Mouse (Mus musculus): ENCODE data around the gene Arrdc2. TPM values are rescaled to one million over a fixed set of nuclear protein-coding genes. Genes with fewer than 3 reads are reported as not detected.

Arrdc2 gene
- polyA plus RNA-seq, 1 experiment from 2014 or later: 8.1 TPM

GRCm38 (mm10) chr8:70845108-70845507, 5.6 kb upstream of the Arrdc2 start:
- Histone ChIP-seq H3K9ac (no peak overlapping the region), H3K9me3 (no peaks in the 10 kb centered on the region), H3K4me3 (no peak overlapping the region), H3K36me3 (replicated peaks) (no peaks in the 10 kb centered on the region), H3K4me1 (peaks cover 8% of the 10 kb centered on the region), H3K27ac (no peak overlapping the region), H3K4me2 (no peak overlapping the region), H3K27me3 (replicated peaks) (no peaks in the 10 kb centered on the region)
- WGBS: 46% methylated on average over 5 of the region's 5 CpGs
- ATAC-seq (replicated peaks): no peak

GRCm38 (mm10) chr8:70844523-70844922, 5.0 kb upstream of the Arrdc2 start:
- no peak for ATAC-seq (replicated peaks)
- H3K36me3 ChIP-seq (replicated peaks): no peaks in the 10 kb centered on the region
- no peaks in the 10 kb centered on the region for H3K9me3 ChIP-seq
- H3K4me3 ChIP-seq: no peak overlapping the region
- H3K27me3 ChIP-seq (replicated peaks): no peaks in the 10 kb centered on the region
- H3K27ac ChIP-seq: 0 out of 2 replicates have a peak overlapping the region, but pooled peaks have one; percentile 30
- peaks cover 11% of the 10 kb centered on the region for H3K4me1 ChIP-seq
- no peak overlapping the region for H3K9ac ChIP-seq
- H3K4me2 ChIP-seq: no peak overlapping the region
- WGBS: 4% methylated on average over 6 of the region's 6 CpGs

- no peak overlapping the region for H3K27ac ChIP-seq
- ATAC-seq (replicated peaks): no peak
- no peak overlapping the region for H3K9ac ChIP-seq
- H3K9me3 ChIP-seq: no peaks in the 10 kb centered on the region
- H3K36me3 ChIP-seq (replicated peaks): no peaks in the 10 kb centered on the region
- peaks cover 13% of the 10 kb centered on the region for H3K4me1 ChIP-seq
- 83% methylated on average over 8 of the region's 8 CpGs for WGBS
- H3K4me2 ChIP-seq: no peak overlapping the region
- no peaks in the 10 kb centered on the region for H3K27me3 ChIP-seq (replicated peaks)
- no peak overlapping the region for H3K4me3 ChIP-seq
These were observed 4.4 kb upstream of the Arrdc2 start for GRCm38 (mm10) chr8:70843941-70844340.

GRCm38 (mm10) chr8:70843214-70843773, 3.8 kb upstream of the Arrdc2 start:
- whole genome bisulfite sequencing: 83% methylated on average over 5 of the region's 5 CpGs
- Histone ChIP-seq H3K4me2 (no peak overlapping the region), H3K9ac (no peak overlapping the region), H3K27ac (no peak overlapping the region), H3K9me3 (no peaks in the 10 kb centered on the region), H3K4me3 (no peak overlapping the region), H3K4me1 (peaks cover 19% of the 10 kb centered on the region), H3K27me3 (replicated peaks) (no peaks in the 10 kb centered on the region), H3K36me3 (replicated peaks) (no peaks in the 10 kb centered on the region)
- ATAC-seq (replicated peaks): no peak

- Histone ChIP-seq H3K27ac (no peak overlapping the region), H3K9me3 (no peaks in the 10 kb centered on the region), H3K4me1 (peaks cover 20% of the 10 kb centered on the region), H3K4me2 (no peak overlapping the region), H3K9ac (no peak overlapping the region), H3K36me3 (replicated peaks) (no peaks in the 10 kb centered on the region), H3K27me3 (replicated peaks) (no peaks in the 10 kb centered on the region), H3K4me3 (no peak overlapping the region)
- WGBS: 74% methylated on average over 25 of the region's 25 CpGs
- ATAC-seq (replicated peaks): no peak
These were observed 3.0 kb upstream of the Arrdc2 start for GRCm38 (mm10) chr8:70842484-70842883.

- Histone ChIP-seq H3K27me3 (replicated peaks) (no peaks in the 10 kb centered on the region), H3K36me3 (replicated peaks) (no peaks in the 10 kb centered on the region), H3K4me3 (no peak overlapping the region), H3K27ac (0 out of 2 replicates have a peak overlapping the region, but pooled peaks have one; percentile 93), H3K9ac (no peak overlapping the region), H3K9me3 (no peaks in the 10 kb centered on the region), H3K4me1 (peaks cover 20% of the 10 kb centered on the region), H3K4me2 (no peak overlapping the region)
- 40% methylated on average over 22 of the region's 22 CpGs for WGBS
- no peak; the same call in 1 of the 2 replicates for ATAC-seq (replicated peaks)
These were observed 1.9 kb upstream of the Arrdc2 start for GRCm38 (mm10) chr8:70841147-70842072.

GRCm38 (mm10) chr8:70840590-70840989, 1.1 kb upstream of the Arrdc2 start:
- Histone ChIP-seq H3K9ac (no peak overlapping the region), H3K27me3 (replicated peaks) (no peaks in the 10 kb centered on the region), H3K27ac (0 out of 2 replicates have a peak overlapping the region, but pooled peaks have one; percentile 93), H3K4me1 (peaks cover 20% of the 10 kb centered on the region), H3K4me2 (no peak overlapping the region), H3K9me3 (no peaks in the 10 kb centered on the region), H3K4me3 (no peak overlapping the region), H3K36me3 (replicated peaks) (no peaks in the 10 kb centered on the region)
- WGBS: 53% methylated on average over 10 of the region's 10 CpGs
- ATAC-seq (replicated peaks): no peak

- Histone ChIP-seq H3K4me1 (peaks cover 20% of the 10 kb centered on the region), H3K36me3 (replicated peaks) (no peaks in the 10 kb centered on the region), H3K9ac (peak overlapping the region; percentile 67), H3K4me3 (peak overlapping the region; percentile 72), H3K4me2 (peak overlapping the region; percentile 84), H3K27me3 (replicated peaks) (no peaks in the 10 kb centered on the region), H3K9me3 (no peaks in the 10 kb centered on the region), H3K27ac (peak overlapping the region; percentile 93)
- ATAC-seq (replicated peaks): peak; percentile 55
- 3% methylated on average over 66 of the region's 66 CpGs for WGBS
These were observed 689 bp downstream of the Arrdc2 start for GRCm38 (mm10) chr8:70838654-70839407.

GRCm38 (mm10) chr8:70836666-70837065, 2.9 kb downstream of the Arrdc2 start:
- Histone ChIP-seq H3K27me3 (replicated peaks) (no peaks in the 10 kb centered on the region), H3K9me3 (no peaks in the 10 kb centered on the region), H3K4me1 (peaks cover 20% of the 10 kb centered on the region), H3K27ac (no peak overlapping the region), H3K4me3 (no peak overlapping the region), H3K36me3 (replicated peaks) (no peaks in the 10 kb centered on the region), H3K9ac (no peak overlapping the region), H3K4me2 (no peak overlapping the region)
- 81% methylated on average over 12 of the region's 12 CpGs for WGBS
- ATAC-seq (replicated peaks): no peak

- Histone ChIP-seq H3K27me3 (replicated peaks) (no peaks in the 10 kb centered on the region), H3K4me3 (no peak overlapping the region), H3K9me3 (no peaks in the 10 kb centered on the region), H3K9ac (no peak overlapping the region), H3K36me3 (replicated peaks) (no peaks in the 10 kb centered on the region), H3K4me1 (peaks cover 8% of the 10 kb centered on the region), H3K27ac (no peak overlapping the region), H3K4me2 (no peak overlapping the region)
- no peak for ATAC-seq (replicated peaks)
- 100% methylated on average over 3 of the region's 3 CpGs for WGBS
These were observed 5.4 kb downstream of the Arrdc2 start for GRCm38 (mm10) chr8:70834071-70834470.

- Histone ChIP-seq H3K4me2 (no peak overlapping the region), H3K27me3 (replicated peaks) (no peaks in the 10 kb centered on the region), H3K4me3 (no peak overlapping the region), H3K4me1 (peaks cover 3% of the 10 kb centered on the region), H3K36me3 (replicated peaks) (no peaks in the 10 kb centered on the region), H3K9me3 (no peaks in the 10 kb centered on the region), H3K9ac (no peak overlapping the region), H3K27ac (no peak overlapping the region)
- no peak for ATAC-seq (replicated peaks)
- 46% methylated on average over 15 of the region's 15 CpGs for WGBS
These were observed 6.0 kb downstream of the Arrdc2 start for GRCm38 (mm10) chr8:70833520-70833919.

- Histone ChIP-seq H3K4me2 (no peak overlapping the region), H3K4me3 (no peak overlapping the region), H3K9ac (no peak overlapping the region), H3K27me3 (replicated peaks) (no peaks in the 10 kb centered on the region), H3K9me3 (no peaks in the 10 kb centered on the region), H3K4me1 (no peaks in the 10 kb centered on the region), H3K27ac (no peak overlapping the region), H3K36me3 (replicated peaks) (no peaks in the 10 kb centered on the region)
- no peak for ATAC-seq (replicated peaks)
- 57% methylated on average over 9 of the region's 9 CpGs for WGBS
These were observed 6.5 kb downstream of the Arrdc2 start for GRCm38 (mm10) chr8:70833018-70833482.

Measured in midbrain, embryonic 15.5 days (tissue).